Mouse (Mus musculus) ES-E14 (cell line): Measurements from ENCODE around the gene Gm42517. TPM values are rescaled to one million over a fixed set of nuclear protein-coding genes. Genes with fewer than 3 reads are reported as not detected.

ENCODE experiments used
- DNase-seq: peaks from one replicate; pipeline ENCODE4 v3.0.0-alpha.2; 2013; ENCODE audit warnings: low read depth, low spot score
- H3K27ac ChIP-seq: 2 replicates; pipeline ENCODE4 v1.5.1; 2012; ENCODE audit warnings: low read depth, mild to moderate bottlenecking, low read length, moderate library complexity, mixed read lengths; ENCODE audit not compliant: poor library complexity, insufficient read depth, severe bottlenecking
- H3K36me3 ChIP-seq: 2 replicates; pipeline ENCODE4 v1.6.1; 2012; ENCODE audit warnings: mild to moderate bottlenecking, low read length, moderate library complexity, mixed read lengths; ENCODE audit not compliant: control insufficient read depth, poor library complexity, insufficient read depth, severe bottlenecking
- H3K4me1 ChIP-seq, 2 experiments: fragments of 150-350 bp in 1 of 2; sonication (generic) in 1 of 2; 2 replicates each; pipeline ENCODE4 v1.6.1; 2012; ENCODE audit warnings: low read length in 2 of 2, mild to moderate bottlenecking in 1 of 2, mixed read lengths in 1 of 2; ENCODE audit not compliant: control insufficient read depth in 2 of 2, insufficient read depth in 2 of 2, poor library complexity in 1 of 2
- H3K4me3 ChIP-seq, 2 experiments: fragments of 150-350 bp in 1 of 2; sonication (generic) in 1 of 2; 2 replicates each; pipeline ENCODE4 v1.5.1; 2012; ENCODE audit warnings: low read length in 2 of 2, low read depth in 1 of 2, mild to moderate bottlenecking in 1 of 2, mixed read lengths in 1 of 2; ENCODE audit not compliant: insufficient read depth in 1 of 2, poor library complexity in 1 of 2, severe bottlenecking in 1 of 2
- H3K9ac ChIP-seq: 2 replicates; pipeline ENCODE4 v1.6.1; 2012; ENCODE audit warnings: low read depth, mild to moderate bottlenecking, low read length, mixed read lengths; ENCODE audit not compliant: poor library complexity, insufficient read depth, severe bottlenecking
- H3K9me3 ChIP-seq: fragments of 150-350 bp; sonication (generic); 2 replicates; pipeline ENCODE4 v1.6.1; 2012; ENCODE audit warnings: low read depth, mild to moderate bottlenecking, low read length; ENCODE audit not compliant: control insufficient read depth, insufficient read depth
- CHD2 ChIP-seq: IDR thresholded peaks from 2 replicates; pipeline ENCODE4 v1.6.1; 2014; ENCODE audit warnings: mild to moderate bottlenecking, low read depth, low read length, inconsistent platforms
- HCFC1 ChIP-seq: IDR thresholded peaks from 2 replicates; pipeline ENCODE4 v1.6.1; 2012; ENCODE audit warnings: low read length, inconsistent platforms, borderline replicate concordance; ENCODE audit not compliant: insufficient read depth
- MAFK ChIP-seq: IDR thresholded peaks from 2 replicates; pipeline ENCODE4 v1.6.1; 2014; ENCODE audit warnings: mild to moderate bottlenecking, low read depth, low read length, inconsistent platforms; ENCODE audit not compliant: insufficient read depth
- ZC3H11A ChIP-seq: IDR thresholded peaks from 2 replicates; pipeline ENCODE4 v1.6.1; 2012; ENCODE audit warnings: low read depth, mild to moderate bottlenecking, inconsistent platforms, low read length, borderline replicate concordance
- ZNF384 ChIP-seq: IDR thresholded peaks from 2 replicates; pipeline ENCODE4 v1.6.1; 2012; ENCODE audit warnings: low read depth, low read length, inconsistent platforms
- in situ Hi-C, 2 experiments: fragments of 600-800 bp; cut with MboI; formaldehyde crosslinking; loops; one replicate each; pipeline ENCODE4 v1.15.1; 2025; ENCODE audit warnings: low sequenced_read_pairs in 2 of 2, inconsistent platforms in 1 of 2; ENCODE audit not compliant: unreplicated experiment in 2 of 2
- total RNA-seq: library from RNA; depleted of rRNA; stranded (reverse); fragments of 300-350 nt; gene quantifications from 2 replicates; pipeline ENCODE4 v1.2.3, GENCODE M21; 2012

The Gm42517 gene
- total RNA-seq, 1 experiment, result 0.45 TPM

DNA sequence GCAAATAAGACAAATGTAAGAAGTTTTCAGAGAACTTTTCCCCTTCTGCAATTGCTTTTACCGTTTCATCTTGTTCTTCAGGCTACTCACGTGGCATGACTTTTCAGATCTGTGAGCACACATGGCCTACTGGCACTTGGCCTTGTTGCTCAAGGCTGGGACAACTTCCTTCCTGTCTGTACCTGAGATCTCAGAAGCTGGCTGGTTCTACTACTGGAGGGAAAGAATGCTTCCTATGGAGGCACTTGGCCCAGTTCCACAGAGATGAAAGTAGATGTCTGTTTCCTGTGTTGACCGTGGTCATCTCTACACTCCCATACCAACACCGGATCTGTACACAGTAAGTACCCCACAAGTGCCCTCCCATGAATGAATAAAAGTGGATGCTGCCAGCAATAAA lies 7.5 kb downstream of the Gm42517 start:
- Histone ChIP-seq H3K9ac (no peak overlapping the region), H3K4me1 (no peaks in the 10 kb centered on the region), H3K27ac (no peak overlapping the region), H3K36me3 (no peaks in the 10 kb centered on the region), H3K4me3 (no peak overlapping the region), H3K9me3 (no peaks in the 10 kb centered on the region)
- in situ Hi-C loops, result no loop called here
- TF ChIP-seq MAFK, result no peak
- no peak for TF ChIP-seq CHD2
- TF ChIP-seq ZC3H11A, result no peak
- TF ChIP-seq HCFC1, result no peak
- TF ChIP-seq ZNF384, result no peak
- no peak for DNase-seq

DNA sequence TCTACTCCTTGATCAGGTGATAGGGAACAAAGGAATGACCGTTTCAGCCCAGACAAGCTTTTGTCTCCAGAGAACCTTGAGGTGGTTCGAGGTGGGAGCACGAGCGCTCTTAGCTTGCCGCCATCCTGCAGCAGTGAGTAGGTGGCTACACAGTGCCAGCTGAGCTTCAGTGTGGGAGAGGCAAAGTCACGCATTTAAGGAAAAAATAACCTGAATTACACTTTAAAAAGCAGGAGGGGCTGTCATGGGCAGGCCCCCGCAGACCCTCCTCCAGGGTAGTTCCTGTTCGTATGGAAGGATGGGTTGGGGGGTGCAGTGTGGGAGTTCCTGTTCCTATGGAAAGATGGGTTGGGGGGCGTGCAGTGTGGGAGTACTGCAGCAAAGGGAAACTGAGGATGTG lies 8.2 kb downstream of the Gm42517 start:
- in situ Hi-C loops, result no loop called here
- TF ChIP-seq ZNF384, result no peak
- TF ChIP-seq CHD2, result no peak
- TF ChIP-seq HCFC1, result no peak
- H3K27ac ChIP-seq, result no peak overlapping the region

DNA sequence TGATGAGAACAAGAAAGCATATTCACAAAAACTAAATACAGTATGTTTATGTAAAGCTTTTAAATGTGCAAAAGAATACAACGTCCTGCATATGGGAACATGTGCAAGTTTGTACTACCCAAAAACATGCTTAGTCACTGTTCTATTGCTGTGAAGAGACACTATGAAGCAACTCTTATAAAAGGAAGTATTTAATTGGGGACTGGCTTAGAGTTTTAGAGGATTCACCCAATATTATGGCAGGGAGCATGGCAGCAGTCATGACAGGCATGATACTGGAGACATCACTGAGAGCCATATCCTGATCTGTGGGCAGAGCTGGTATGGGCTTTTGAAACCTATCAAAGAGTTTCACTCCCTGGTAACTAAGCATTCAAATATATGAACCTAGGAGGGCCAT lies 9.9 kb downstream of the Gm42517 start:
- Histone ChIP-seq H3K9ac (no peak overlapping the region), H3K9me3 (no peaks in the 10 kb centered on the region), H3K4me1 (no peaks in the 10 kb centered on the region), H3K4me3 (no peak overlapping the region), H3K36me3 (no peaks in the 10 kb centered on the region), H3K27ac (no peak overlapping the region)
- TF ChIP-seq MAFK (no peak), CHD2 (no peak), ZC3H11A (no peak), ZNF384 (no peak), HCFC1 (no peak)
- no peak for DNase-seq
- in situ Hi-C loops, result no loop called here

More for the DNA sequence above, 8.2 kb downstream of the Gm42517 start:
- DNase-seq, result no peak
- Histone ChIP-seq H3K9me3 (no peaks in the 10 kb centered on the region), H3K36me3 (no peaks in the 10 kb centered on the region), H3K9ac (no peak overlapping the region), H3K4me3 (no peak overlapping the region), H3K4me1 (no peaks in the 10 kb centered on the region)

DNA sequence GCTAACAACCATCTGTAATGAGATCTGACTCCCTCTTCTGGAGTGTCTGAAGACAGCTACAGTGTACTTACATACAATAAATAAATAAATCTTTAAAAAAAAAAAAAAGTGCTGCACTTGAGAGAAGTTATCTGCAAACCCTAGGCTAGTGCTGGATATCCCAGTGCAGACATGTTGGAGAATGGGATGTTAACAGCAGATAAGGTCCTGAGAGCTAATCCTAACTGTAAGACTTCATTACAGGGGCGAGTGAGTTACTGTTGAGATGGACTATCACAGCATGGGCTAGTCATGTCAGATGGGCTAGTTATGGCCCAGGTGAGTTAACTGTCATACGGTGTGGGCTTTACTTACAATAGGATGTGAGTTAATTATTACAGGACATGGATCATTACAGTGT lies 13.7 kb downstream of the Gm42517 start:
- Histone ChIP-seq H3K36me3 (no peaks in the 10 kb centered on the region), H3K4me1 (no peaks in the 10 kb centered on the region), H3K4me3 (no peak overlapping the region), H3K9me3 (no peaks in the 10 kb centered on the region), H3K27ac (no peak overlapping the region), H3K9ac (no peak overlapping the region)
- TF ChIP-seq MAFK, result no peak
- no peak for TF ChIP-seq CHD2
- no peak for TF ChIP-seq HCFC1
- TF ChIP-seq ZNF384, result no peak
- no peak for TF ChIP-seq ZC3H11A
- no peak for DNase-seq
- in situ Hi-C loops, result no loop called here

DNA sequence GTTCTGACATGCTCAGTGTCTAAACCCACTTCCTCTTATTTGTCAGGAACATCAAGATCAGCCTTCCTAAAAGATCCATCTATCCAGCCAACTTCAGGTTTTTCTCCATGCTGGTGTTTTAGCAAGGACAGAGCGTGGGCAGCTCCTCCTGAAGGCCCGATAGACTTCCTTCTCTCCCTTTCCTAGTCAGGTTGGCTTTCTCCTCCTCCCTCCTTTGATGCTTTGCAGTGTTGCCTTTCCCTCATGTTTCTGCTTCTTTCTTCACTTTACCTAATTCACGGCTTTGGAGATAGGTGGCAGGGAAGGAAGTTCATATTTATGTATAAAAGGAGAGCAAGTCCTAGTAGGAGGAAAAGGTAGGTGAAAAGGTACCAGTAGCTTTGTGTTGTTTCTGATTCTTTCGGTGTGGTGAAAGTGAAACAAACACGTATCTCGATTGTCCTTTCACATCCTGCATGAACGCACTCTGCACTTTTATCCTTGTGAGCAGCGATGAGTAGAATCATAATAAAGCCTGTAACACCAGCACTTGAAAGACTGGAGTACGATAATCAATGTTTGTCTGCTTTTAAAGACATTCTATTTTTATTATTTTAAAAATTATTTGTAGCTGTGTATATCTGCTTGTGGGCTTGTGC lies 18.1 kb downstream of the Gm42517 start:
- H3K4me3 ChIP-seq, result no peak overlapping the region
- no peaks in the 10 kb centered on the region; the same call in 1 of the 2 replicates for H3K36me3 ChIP-seq
- no peak overlapping the region for H3K9ac ChIP-seq
- TF ChIP-seq ZNF384 (no peak), MAFK (no peak), ZC3H11A (no peak), HCFC1 (no peak), CHD2 (no peak)
- DNase-seq, result no peak
- H3K27ac ChIP-seq, result no peak overlapping the region
- in situ Hi-C loops, result no loop called here
- H3K4me1 ChIP-seq, result no peaks in the 10 kb centered on the region
- H3K9me3 ChIP-seq, result no peaks in the 10 kb centered on the region
